Mouse (Mus musculus) hindbrain, embryonic 12.5 days (tissue): Measurements from ENCODE around the gene Samd4. TPM values are rescaled to one million over a fixed set of nuclear protein-coding genes. Genes with fewer than 3 reads are reported as not detected.

Experiments
- ATAC-seq: fragments of 200-750 bp; cut with Nextera tagmentation; 2 replicates; pipeline ENCODE4 v1.8.0; 2017; ENCODE audit warnings: moderate TSS enrichment; ENCODE audit not compliant: low FRiP score
- H3K27ac ChIP-seq: fragments of 300-500 bp; sonication (generic); 2 replicates; pipeline ENCODE4 v1.5.1; 2016; ENCODE audit warnings: mild to moderate bottlenecking
- H3K27me3 ChIP-seq: fragments of 300-500 bp; sonication (generic); 2 replicates; pipeline ENCODE4 v1.6.1; 2016; ENCODE audit warnings: mild to moderate bottlenecking
- H3K36me3 ChIP-seq: fragments of 300-500 bp; sonication (generic); 2 replicates; pipeline ENCODE4 v1.6.1; 2016; ENCODE audit warnings: mild to moderate bottlenecking
- H3K4me1 ChIP-seq: fragments of 300-500 bp; sonication (generic); 2 replicates; pipeline ENCODE4 v1.6.1; 2016
- H3K4me2 ChIP-seq: fragments of 300-500 bp; sonication (generic); replicated peaks from 2 replicates; pipeline ENCODE4 v1.6.1; 2016; ENCODE audit warnings: mild to moderate bottlenecking
- H3K4me3 ChIP-seq: fragments of 300-500 bp; sonication (generic); 2 replicates; pipeline ENCODE4 v1.5.1; 2016; ENCODE audit warnings: mild to moderate bottlenecking
- H3K9ac ChIP-seq: fragments of 300-500 bp; sonication (generic); 2 replicates; pipeline ENCODE4 v1.6.1; 2016; ENCODE audit warnings: mild to moderate bottlenecking, moderate library complexity
- H3K9me3 ChIP-seq: fragments of 300-500 bp; sonication (generic); replicated peaks from 2 replicates; pipeline ENCODE4 v1.6.1; 2016; ENCODE audit warnings: mild to moderate bottlenecking
- WGBS: fragments of 180-500 bp; shearing (Covaris S2); methylation state at CpG from one replicate; pipeline ENCODE4 v1.1.7; 2016; 5-methylcytosine and 5-hydroxymethylcytosine counted together
- polyA plus RNA-seq: library from polyadenylated mRNA; unstranded; fragments of >200 nt; fragmentation: Nextera tagmentation; extraction: Ambion mirVana; gene quantifications from 2 replicates; pipeline ENCODE4 v1.2.1, GENCODE M21; 2016

The Samd4 gene
- 6.7 and 7.0 TPM in 2 replicates for polyA plus RNA-seq

DNA sequence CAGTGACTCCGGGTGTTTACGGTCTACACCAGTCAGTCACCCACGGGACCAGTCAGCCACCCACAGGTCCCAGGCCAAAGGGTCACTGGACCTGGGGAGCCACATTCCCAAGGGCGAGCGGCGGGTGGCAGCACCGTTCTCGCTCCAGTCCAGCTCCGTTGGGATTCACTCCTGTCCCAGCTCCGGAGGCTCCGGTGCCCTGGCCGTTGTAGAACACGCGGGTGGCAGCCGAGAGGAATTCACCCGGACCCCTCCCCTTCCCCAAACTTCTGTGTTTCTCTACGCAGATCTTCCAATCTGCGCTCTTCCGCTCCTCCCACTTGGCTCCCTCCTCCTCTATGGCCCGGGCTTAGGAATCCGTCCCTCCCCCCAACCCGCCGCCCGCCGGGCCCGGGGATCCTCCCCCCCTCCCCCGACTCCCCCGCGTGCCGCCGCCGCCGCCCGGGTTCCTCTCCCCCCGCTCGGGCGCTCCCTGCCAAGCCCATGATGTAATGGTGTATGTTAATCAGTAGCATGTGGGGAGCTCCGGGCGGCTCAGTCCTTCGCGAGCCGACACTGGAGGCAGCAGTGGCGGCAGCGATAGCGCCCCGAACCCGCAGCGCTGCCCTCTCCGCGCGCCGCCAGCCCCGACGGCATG lies at the start of gene Samd4:
TSS of gene Samd4 (plus strand) at position 424 of the 637 bp plus-strand sequence.
- Histone ChIP-seq H3K9ac (peak within 1 kb of the TSS; percentile 72), H3K4me1 (peaks cover 15% of the 10 kb centered on the region), H3K9me3 (no peaks in the 10 kb centered on the region), H3K27ac (peak within 1 kb of the TSS; percentile 74), H3K4me2 (peak within 1 kb of the TSS; percentile 97), H3K27me3 (peaks cover 10% of the 10 kb centered on the region), H3K36me3 (no peaks in the 10 kb centered on the region), H3K4me3 (peak within 1 kb of the TSS; percentile 62)
- under 1% methylated on average over 45 of the region's 54 CpGs for WGBS
- peak; percentile 64 for ATAC-seq

DNA sequence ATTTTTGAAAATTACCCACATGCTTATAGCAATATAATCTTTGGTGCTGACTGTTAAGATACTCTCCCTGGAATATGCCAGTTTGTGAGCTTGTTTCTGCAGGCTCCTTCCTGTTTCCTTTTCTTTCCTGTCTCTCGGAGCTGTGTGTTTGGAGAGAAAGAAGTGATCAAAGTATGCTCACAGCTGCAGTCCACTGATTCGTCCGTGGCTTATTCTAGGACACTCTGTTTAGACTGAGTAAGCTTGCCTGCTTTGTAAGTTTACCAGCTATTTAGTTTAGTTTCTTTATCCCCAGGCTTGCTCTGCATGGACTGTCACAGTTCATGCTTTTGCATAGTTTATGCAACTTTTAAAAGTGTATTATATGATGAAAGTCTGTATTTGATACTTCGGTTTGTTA lies 43.3 kb upstream of the Samd4 start:
- no peak for ATAC-seq
- Histone ChIP-seq H3K9me3 (no peaks in the 10 kb centered on the region), H3K4me3 (no peak overlapping the region), H3K27me3 (no peaks in the 10 kb centered on the region), H3K9ac (no peak overlapping the region), H3K4me2 (no peak overlapping the region), H3K4me1 (no peaks in the 10 kb centered on the region), H3K36me3 (peaks cover 22% of the 10 kb centered on the region), H3K27ac (no peak overlapping the region)
- 76% methylated on average over 4 of the region's 4 CpGs for WGBS

DNA sequence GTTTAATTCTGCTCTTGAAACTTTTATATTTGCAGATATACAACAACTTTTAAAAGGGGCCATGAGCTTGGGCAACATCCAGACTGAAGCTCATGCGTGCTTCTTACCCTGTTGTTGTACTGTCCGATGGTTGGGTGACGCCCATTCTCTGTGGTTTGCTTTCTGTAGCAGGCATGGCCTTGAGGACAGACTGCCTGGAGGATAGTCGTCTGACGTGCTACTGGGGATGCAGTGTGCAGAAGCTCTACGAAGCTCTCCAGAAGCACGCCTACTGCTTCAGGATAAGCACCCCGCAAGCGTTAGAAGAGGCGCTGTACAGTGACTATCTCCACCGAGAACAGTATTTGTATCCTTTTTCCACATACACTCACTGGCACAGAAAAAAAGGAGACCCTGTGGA lies 36.9 kb upstream of the Samd4 start:
- Histone ChIP-seq H3K9me3 (no peaks in the 10 kb centered on the region), H3K4me2 (no peak overlapping the region), H3K36me3 (peaks cover 27% of the 10 kb centered on the region), H3K27ac (no peak overlapping the region), H3K4me3 (no peak overlapping the region), H3K9ac (no peak overlapping the region), H3K27me3 (no peaks in the 10 kb centered on the region), H3K4me1 (no peaks in the 10 kb centered on the region)
- WGBS = 94% methylated on average over 11 of the region's 11 CpGs
- no peak for ATAC-seq

DNA sequence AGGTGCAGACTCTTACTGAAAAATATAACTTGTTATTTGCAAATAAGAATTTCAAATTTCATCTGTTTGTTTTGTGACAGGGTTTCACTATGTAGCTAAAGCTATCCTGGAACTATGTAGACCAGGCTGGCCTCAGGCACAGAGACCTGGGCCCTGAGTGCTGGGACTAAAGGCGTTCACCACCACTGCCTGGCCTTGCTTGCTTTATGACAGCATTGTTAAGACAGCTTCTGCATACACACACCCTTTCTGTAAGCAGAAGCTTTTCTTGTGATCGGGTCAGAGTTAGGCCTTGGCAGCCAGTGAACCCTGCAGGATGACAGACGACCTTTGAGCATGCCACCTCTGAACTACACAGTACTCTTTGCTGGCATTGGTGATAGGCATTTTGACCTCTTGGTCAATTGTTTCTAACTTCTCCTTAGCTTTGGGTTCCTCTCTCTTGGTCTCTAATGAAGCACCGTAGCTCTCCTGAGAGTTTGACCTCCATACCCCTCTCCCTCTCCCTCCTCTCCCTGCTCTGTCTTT lies 34.5 kb upstream of the Samd4 start:
- no peak overlapping the region for H3K4me3 ChIP-seq
- no peaks in the 10 kb centered on the region for H3K4me1 ChIP-seq
- ATAC-seq = no peak
- H3K36me3 ChIP-seq = peaks cover 8% of the 10 kb centered on the region; the same call in 1 of the 2 replicates
- H3K4me2 ChIP-seq = no peak overlapping the region
- H3K9ac ChIP-seq = no peak overlapping the region
- H3K27me3 ChIP-seq = no peaks in the 10 kb centered on the region
- H3K9me3 ChIP-seq = no peaks in the 10 kb centered on the region
- WGBS = 80% methylated on average over 4 of the region's 4 CpGs
- no peak overlapping the region for H3K27ac ChIP-seq

DNA sequence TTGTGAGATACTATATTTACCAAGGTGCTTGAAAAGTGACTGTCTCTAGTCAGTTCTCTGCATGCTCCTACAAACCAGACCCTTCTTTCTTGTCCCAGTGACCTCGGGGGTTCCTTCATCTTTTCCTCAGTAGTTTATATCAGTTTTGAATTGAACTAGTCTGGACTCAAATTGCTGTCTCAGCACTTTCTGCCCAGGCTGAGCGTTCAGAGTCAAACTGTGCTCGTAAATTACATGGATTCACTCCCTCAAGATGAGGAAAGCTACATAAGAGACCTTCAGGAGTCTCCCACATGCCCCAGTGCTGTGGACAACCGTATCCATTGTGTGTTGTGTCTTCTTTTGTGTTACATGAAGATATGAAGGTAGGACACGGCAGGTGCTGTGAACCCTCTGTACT lies 33.9 kb upstream of the Samd4 start:
- no peak overlapping the region for H3K9ac ChIP-seq
- no peak overlapping the region for H3K4me3 ChIP-seq
- no peaks in the 10 kb centered on the region for H3K9me3 ChIP-seq
- no peak overlapping the region for H3K4me2 ChIP-seq
- no peak for ATAC-seq
- H3K36me3 ChIP-seq = peaks cover 7% of the 10 kb centered on the region; the same call in 1 of the 2 replicates
- H3K27ac ChIP-seq = no peak overlapping the region
- WGBS = 86% methylated on average over 5 of the region's 5 CpGs
- H3K27me3 ChIP-seq = no peaks in the 10 kb centered on the region
- H3K4me1 ChIP-seq = no peaks in the 10 kb centered on the region

DNA sequence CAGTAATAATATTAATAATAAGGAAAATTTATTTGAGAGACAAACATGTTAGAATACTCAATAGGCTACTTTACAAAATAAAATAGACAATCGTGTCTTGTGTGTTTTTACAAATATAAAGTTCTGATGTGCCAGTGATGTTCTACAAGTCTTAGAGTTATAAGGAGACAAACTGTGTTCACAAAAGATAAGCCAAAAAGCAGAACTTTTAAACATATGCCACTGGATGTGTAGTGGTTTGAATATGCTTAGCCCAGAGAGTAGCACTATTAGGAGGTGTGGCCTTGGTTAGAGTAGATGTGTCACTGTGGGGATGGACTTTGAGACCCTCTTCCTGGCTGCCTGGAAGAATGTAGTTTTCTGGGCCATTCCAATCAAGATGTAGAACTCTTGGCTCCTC lies 32.9 kb upstream of the Samd4 start:
- no peaks in the 10 kb centered on the region for H3K4me1 ChIP-seq
- no peaks in the 10 kb centered on the region for H3K27me3 ChIP-seq
- WGBS = 89% methylated on average over 1 of the region's 1 CpGs
- peaks cover 7% of the 10 kb centered on the region; the same call in 1 of the 2 replicates for H3K36me3 ChIP-seq
- ATAC-seq = no peak
- no peak overlapping the region for H3K27ac ChIP-seq
- no peak overlapping the region for H3K9ac ChIP-seq
- H3K4me2 ChIP-seq = no peak overlapping the region
- no peaks in the 10 kb centered on the region for H3K9me3 ChIP-seq
- no peak overlapping the region for H3K4me3 ChIP-seq

DNA sequence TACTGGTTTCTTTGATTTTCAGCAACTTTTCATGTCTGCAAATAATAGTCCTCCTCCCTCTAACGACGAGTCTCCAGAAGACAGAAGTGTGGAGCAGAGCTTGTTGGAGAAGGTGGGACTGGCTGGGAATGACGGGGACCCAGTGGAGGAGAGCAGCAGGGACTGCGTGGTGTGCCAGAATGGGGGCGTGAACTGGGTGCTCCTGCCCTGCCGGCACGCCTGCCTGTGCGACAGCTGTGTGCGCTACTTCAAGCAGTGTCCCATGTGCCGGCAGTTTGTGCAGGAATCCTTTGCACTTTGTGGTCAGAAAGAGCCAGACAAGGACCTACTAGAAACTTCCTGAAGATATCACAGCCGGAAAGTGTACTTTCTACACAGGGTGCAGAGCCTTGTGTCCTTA lies 29.0 kb upstream of the Samd4 start:
- Histone ChIP-seq H3K9ac (no peak overlapping the region), H3K4me1 (no peaks in the 10 kb centered on the region), H3K9me3 (no peaks in the 10 kb centered on the region), H3K4me3 (no peak overlapping the region), H3K4me2 (no peak overlapping the region), H3K27me3 (no peaks in the 10 kb centered on the region), H3K36me3 (0 out of 2 replicates have a peak, but pooled peaks cover 4% of the 10 kb centered on the region), H3K27ac (no peak overlapping the region)
- no peak for ATAC-seq
- WGBS = 88% methylated on average over 11 of the region's 11 CpGs

DNA sequence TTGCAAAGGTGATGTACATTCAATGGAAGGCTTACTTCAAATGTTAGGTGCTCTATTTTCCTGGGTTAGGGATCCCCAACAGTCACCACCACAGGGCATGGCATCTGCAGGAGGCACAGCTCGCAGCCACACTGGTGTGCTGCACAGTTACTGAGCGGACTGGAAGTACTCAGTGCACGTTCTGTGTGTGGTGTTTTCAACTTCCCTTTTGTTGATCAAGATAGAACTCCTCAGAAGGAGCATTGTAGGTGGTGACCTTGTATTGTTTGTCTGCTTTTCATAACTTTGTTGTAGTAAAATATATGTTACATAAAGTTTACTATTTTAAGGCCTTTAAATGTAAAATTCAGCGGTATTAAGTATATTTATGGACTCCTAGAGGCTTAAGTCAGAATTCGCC lies 19.7 kb upstream of the Samd4 start:
- Histone ChIP-seq H3K4me3 (no peak overlapping the region), H3K27me3 (no peaks in the 10 kb centered on the region), H3K4me2 (no peak overlapping the region), H3K27ac (no peak overlapping the region), H3K36me3 (no peaks in the 10 kb centered on the region), H3K9ac (no peak overlapping the region), H3K9me3 (no peaks in the 10 kb centered on the region), H3K4me1 (no peaks in the 10 kb centered on the region)
- WGBS = 90% methylated on average over 5 of the region's 5 CpGs
- no peak for ATAC-seq

DNA sequence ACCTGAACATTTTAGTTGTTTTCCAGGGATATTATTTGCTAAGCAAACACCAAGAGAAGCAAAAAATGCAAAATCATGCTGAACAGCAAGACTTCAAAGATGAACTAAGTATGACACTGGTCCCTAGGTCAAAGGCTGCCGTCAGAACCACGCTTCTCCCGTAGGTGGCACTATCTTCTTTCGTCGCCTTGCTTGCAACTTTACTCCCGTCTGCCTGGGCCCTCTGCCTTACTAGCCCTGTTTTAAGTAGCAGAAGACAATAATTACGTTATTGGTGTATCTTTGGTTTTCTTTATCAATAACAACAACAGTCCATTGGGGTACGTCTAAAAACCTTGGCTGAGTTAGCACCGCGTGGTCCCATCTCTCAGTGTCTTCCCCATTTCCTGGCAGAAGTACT lies 1.7 kb upstream of the Samd4 start:
- H3K27ac ChIP-seq = no peak overlapping the region

DNA sequence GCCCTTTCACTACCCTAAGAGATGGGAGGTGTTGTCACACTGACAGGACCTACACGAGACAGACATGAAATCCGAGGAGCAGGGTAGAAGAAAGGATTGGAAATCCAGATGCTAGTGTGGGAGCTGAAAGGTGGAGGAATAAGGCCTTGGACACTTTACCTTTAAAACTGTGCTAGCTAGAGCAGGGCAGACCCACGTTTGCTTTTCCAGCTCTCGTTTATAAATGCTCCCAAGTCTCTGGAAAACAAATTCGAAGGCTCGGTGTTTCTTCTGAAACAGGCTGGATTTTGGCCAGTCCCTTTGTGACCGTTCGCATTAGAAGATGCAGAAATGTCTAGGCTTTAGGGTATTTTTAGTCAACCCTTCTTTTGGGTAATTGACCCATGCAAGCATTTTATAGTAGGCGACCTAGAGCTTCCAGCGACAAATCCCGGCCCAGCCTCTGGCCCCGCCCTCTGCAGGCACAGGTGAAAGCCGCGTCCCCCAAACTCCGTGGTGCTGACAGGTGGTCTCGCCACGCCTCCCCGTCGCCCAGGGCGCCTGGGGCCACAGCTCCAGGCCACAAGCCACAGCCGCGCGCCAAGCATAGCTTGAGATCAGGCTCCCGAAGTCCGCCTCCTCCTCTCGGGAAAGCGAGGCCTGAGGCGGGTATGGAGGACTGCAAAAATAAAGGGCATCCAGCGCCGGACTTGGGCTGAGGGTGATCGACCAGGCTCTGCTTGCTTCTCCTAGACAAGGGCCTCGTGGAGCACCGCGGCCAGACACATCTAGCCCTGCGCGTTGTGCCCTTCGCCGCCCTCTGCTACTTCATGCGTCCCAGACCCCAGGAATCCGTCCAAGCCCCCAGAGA lies 848 bp upstream of the Samd4 start:
- H3K27ac ChIP-seq = 0 out of 2 replicates have a peak overlapping the region, but pooled peaks have one; percentile 35
- H3K9me3 ChIP-seq = no peaks in the 10 kb centered on the region
- 4% methylated on average over 40 of the region's 40 CpGs for WGBS
- peak overlapping the region; percentile 62 for H3K4me3 ChIP-seq
- H3K9ac ChIP-seq = peak overlapping the region; percentile 72
- ATAC-seq = peak; percentile 14
- H3K36me3 ChIP-seq = no peaks in the 10 kb centered on the region
- H3K4me1 ChIP-seq = peaks cover 15% of the 10 kb centered on the region
- peak overlapping the region; percentile 97 for H3K4me2 ChIP-seq
- peaks cover 10% of the 10 kb centered on the region for H3K27me3 ChIP-seq

More for the DNA sequence above, 1.7 kb upstream of the Samd4 start:
- 4% methylated on average over 10 of the region's 10 CpGs for WGBS
- peaks cover 10% of the 10 kb centered on the region for H3K27me3 ChIP-seq
- no peak for ATAC-seq
- no peak overlapping the region for H3K4me3 ChIP-seq
- H3K4me1 ChIP-seq = peaks cover 12% of the 10 kb centered on the region
- no peak overlapping the region for H3K9ac ChIP-seq
- no peaks in the 10 kb centered on the region for H3K9me3 ChIP-seq
- no peaks in the 10 kb centered on the region for H3K36me3 ChIP-seq
- H3K4me2 ChIP-seq = peak overlapping the region; percentile 97; the same call in 1 of the 2 replicates

DNA sequence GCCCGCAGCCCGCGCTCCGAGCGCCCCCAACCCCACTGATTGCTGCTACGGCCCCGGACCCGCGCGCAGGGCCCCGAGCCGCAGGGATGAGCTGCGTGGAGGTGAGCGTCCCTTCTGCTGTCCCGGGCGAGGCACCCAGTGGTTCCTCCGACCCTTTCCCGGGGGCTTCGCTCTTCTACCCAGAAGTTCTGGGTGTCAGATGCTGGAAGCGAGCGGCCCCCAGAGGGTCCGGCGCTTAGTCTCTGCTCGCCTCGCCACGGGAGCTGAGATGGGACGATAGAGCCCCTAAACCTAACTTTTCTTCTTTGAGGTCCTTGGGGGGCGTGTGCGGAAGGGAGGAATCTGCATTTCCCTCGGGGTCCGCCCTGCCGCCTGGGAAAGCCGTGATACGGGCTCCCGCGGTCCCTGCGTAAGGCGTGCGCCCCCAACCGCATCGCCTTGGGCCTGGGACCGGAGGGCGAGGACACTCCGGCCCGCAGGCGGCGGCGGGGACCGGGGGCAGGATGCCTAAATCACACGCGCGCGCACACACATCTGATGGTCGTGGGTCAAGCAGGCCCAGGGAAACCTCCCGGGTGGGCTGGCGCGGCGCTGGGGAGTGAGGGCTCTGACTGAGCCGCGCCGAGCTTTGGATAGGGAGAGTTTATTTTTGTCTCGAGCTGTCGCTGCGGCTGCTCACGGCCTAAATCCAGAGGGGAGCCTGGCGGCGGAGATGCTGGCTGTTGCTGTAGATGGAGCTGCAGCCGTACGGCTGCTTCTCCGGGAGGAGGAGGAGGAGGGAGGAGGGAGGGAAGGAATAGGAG lies 615 bp downstream of the Samd4 start:
- Histone ChIP-seq H3K4me3 (peak overlapping the region; percentile 62), H3K9me3 (no peaks in the 10 kb centered on the region), H3K36me3 (no peaks in the 10 kb centered on the region), H3K9ac (peak overlapping the region; percentile 72), H3K27me3 (peaks cover 10% of the 10 kb centered on the region), H3K4me1 (peaks cover 15% of the 10 kb centered on the region), H3K27ac (peak overlapping the region; percentile 74), H3K4me2 (peak overlapping the region; percentile 97)
- peak; percentile 20 for ATAC-seq
- WGBS = under 1% methylated on average over 66 of the region's 70 CpGs
